Mouse (Mus musculus) thymus, adult 2 months (tissue): ENCODE measurements around the gene Cep68.

ENCODE experiments used
- CTCF ChIP-seq: fragments of 200-500 bp; IDR thresholded peaks from 2 replicates; pipeline ENCODE4 v1.5.1; 2012; ENCODE audit warnings: mild to moderate bottlenecking, control low read depth, low read length, moderate library complexity, borderline replicate concordance; ENCODE audit not compliant: control insufficient read depth, poor library complexity, insufficient read depth; ENCODE audit errors: extremely low read depth
- POLR2A ChIP-seq: fragments of 200-500 bp; IDR thresholded peaks from 2 replicates; pipeline ENCODE4 v1.6.1; 2012; ENCODE audit warnings: mild to moderate bottlenecking, low read length, control low read depth, moderate library complexity; ENCODE audit not compliant: control insufficient read depth, poor library complexity, insufficient read depth; ENCODE audit errors: extremely low read depth

- no peak for TF ChIP-seq CTCF
- TF ChIP-seq POLR2A = no peak
Observed at GRCm38 (mm10) chr11:20275974-20276373, 26.7 kb upstream of the Cep68 start.
